In the genomic region with DNA sequence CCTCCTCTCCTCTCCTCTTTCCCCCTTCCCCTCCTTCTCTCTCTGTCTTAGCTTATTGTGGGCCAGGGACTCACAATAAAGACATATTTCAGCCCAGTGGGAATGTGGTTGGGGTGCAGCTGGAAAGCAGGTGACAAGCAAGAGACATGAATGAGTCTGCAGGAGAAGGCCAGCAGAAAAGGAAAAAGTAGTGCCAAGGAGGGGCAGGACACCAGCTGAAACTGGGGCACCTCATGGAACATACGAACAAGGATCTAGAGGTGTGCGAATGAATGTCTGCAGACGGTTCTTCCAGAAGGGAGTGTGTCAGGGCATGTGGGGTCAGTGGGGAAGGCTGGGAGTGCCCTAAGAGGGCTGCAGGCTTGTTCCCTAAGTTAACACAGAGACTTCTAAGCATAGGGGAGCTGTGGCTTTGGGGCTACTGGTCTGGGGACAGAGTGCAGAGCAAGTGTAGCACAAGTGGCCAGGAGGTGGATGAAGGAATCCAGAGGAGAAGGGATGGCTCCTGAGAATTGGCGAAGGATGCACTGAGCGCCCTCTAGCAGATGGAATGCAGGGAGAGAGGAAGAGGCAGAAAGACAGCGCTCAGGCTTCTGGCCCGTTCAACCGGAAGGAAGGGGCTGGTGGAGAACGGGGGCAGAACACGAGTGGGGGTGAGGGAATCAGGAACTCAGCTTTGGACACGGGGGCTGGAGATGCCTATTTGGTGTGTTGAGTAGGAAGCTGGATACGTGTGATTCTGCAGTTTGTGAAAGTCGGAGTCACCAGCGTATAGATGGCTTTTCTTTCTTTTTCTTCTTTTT, we compare ENCODE assay signal across 8 mouse cellular contexts. TPM values are rescaled to one million over a fixed set of nuclear protein-coding genes. Genes with fewer than 3 reads are reported as not detected.
DNase-seq lines count a peak whose midpoint lies in the region; ATAC-seq lines count a peak whose summit lies in the region.

No protein-coding gene starts in this region.

- peaks cover 66% of the 10 kb centered on the region for H3K4me1 ChIP-seq in megakaryocyte, embryonic 14.5 days

- intact Hi-C loops in left cerebral cortex, postnatal 25 days (cut with DNase I): no loop called here

- no peak for ATAC-seq in megakaryocyte, adult 5-6 weeks (ENCODE audit: poor library complexity, severe bottlenecking)

- peak overlapping the region; percentile 84 for H3K4me3 ChIP-seq in megakaryocyte, embryonic 14.5 days (replicated peaks)

- peak; percentile 47 for DNase-seq in adrenal gland, postnatal 10 days
- no peak for DNase-seq in adrenal gland, adult 2 months
- peak; percentile 64 to 86 for DNase-seq in frontal cortex, adult 2 months (ENCODE audit: extremely low spot score in 1 of 2, low spot score in 1 of 2)
- DNase-seq in left cerebral cortex, postnatal 25 days (ENCODE audit: low spot score in 2 of 2): peak; percentile 63 to 93
- peak; percentile 77 for DNase-seq in right cerebral cortex, postnatal 25 days
- no peak for DNase-seq in ovary, adult 18-20 months (ENCODE audit: low spot score)

- H3K9me3 ChIP-seq in megakaryocyte, embryonic 14.5 days: no peaks in the 10 kb centered on the region

- peaks cover 28% of the 10 kb centered on the region for H3K27me3 ChIP-seq in megakaryocyte, embryonic 14.5 days (replicated peaks)

- H3K36me3 ChIP-seq in megakaryocyte, embryonic 14.5 days (replicated peaks; ENCODE audit: low read length): no peaks in the 10 kb centered on the region

RNA-seq across cellular contexts. Expression of a gene that starts 8.8 kb away (rescaled TPM):
- total RNA-seq in adrenal gland, postnatal 10 days (2021): under 1 TPM in 1 of 2 experiments, not detected in 1; 0.96 TPM
- total RNA-seq in adrenal gland, adult 2 months (2021): 1 to 10 TPM in 1 of 2 experiments, not detected in 1; 1.7 TPM
- 0.36 TPM in 1 of 2 replicates, not detected in the other for polyA plus RNA-seq in adrenal gland, adult 2 months (2012; rRNA removed)
- not detected in 2 replicates for polyA plus RNA-seq in megakaryocyte, embryonic 14.5 days (2012; ENCODE audit: insufficient read depth, low replicate concordance)
- 2.4 TPM in 1 of 2 replicates, not detected in the other for total RNA-seq in megakaryocyte, adult 5-6 weeks (2015)
- 1.4 TPM in 1 of 2 replicates, not detected in the other for total RNA-seq in megakaryocyte, adult 5-6 weeks (2017)
- 2.2 and 3.1 TPM in 2 replicates for polyA plus RNA-seq in frontal cortex, adult 2 months (2012; rRNA removed)
- total RNA-seq in left cerebral cortex, postnatal 25 days (2021): 1 to 10 TPM; 8.6 to 9.3 TPM

RNA-seq across cellular contexts. Expression of a gene that starts 29.7 kb away (rescaled TPM):
- 10 to 100 TPM; 10.4 to 13.3 TPM for total RNA-seq in adrenal gland, postnatal 10 days (2021)
- total RNA-seq in adrenal gland, adult 2 months (2021): 10 to 100 TPM; 29.3 to 48.2 TPM
- polyA plus RNA-seq in adrenal gland, adult 2 months (2012; rRNA removed): 116 and 153 TPM in 2 replicates
- 0.44 TPM in 1 of 2 replicates, not detected in the other for polyA plus RNA-seq in megakaryocyte, embryonic 14.5 days (2012; ENCODE audit: insufficient read depth, low replicate concordance)
- total RNA-seq in megakaryocyte, adult 5-6 weeks (2015): 0.13 and 0.18 TPM in 2 replicates
- not detected in 2 replicates for total RNA-seq in megakaryocyte, adult 5-6 weeks (2017)
- polyA plus RNA-seq in frontal cortex, adult 2 months (2012; rRNA removed): 470 and 510 TPM in 2 replicates
- total RNA-seq in left cerebral cortex, postnatal 25 days (2021): 100 to 1,000 TPM; 749 to 762 TPM

RNA-seq across cellular contexts. Expression of a gene that starts 36.6 kb away (rescaled TPM):
- total RNA-seq in adrenal gland, postnatal 10 days (2021): 100 to 1,000 TPM; 270 to 345 TPM
- total RNA-seq in adrenal gland, adult 2 months (2021): 100 to 1,000 TPM; 186 to 208 TPM
- polyA plus RNA-seq in adrenal gland, adult 2 months (2012; rRNA removed): 538 and 543 TPM in 2 replicates
- 62.7 and 175 TPM in 2 replicates for polyA plus RNA-seq in megakaryocyte, embryonic 14.5 days (2012; ENCODE audit: insufficient read depth, low replicate concordance)
- total RNA-seq in megakaryocyte, adult 5-6 weeks (2015): 12.8 and 16.6 TPM in 2 replicates
- total RNA-seq in megakaryocyte, adult 5-6 weeks (2017): 22.1 and 24.8 TPM in 2 replicates
- polyA plus RNA-seq in frontal cortex, adult 2 months (2012; rRNA removed): 94.0 and 109 TPM in 2 replicates
- total RNA-seq in left cerebral cortex, postnatal 25 days (2021): 10 to 100 TPM; 82.4 to 94.4 TPM

RNA-seq across cellular contexts. Expression of a gene that starts 36.7 kb away (rescaled TPM):
- 100 to 1,000 TPM; 101 to 127 TPM for total RNA-seq in adrenal gland, postnatal 10 days (2021)
- 100 to 1,000 TPM in 1 of 2 experiments, 10 to 100 TPM in 1; 81.5 to 123 TPM for total RNA-seq in adrenal gland, adult 2 months (2021)
- polyA plus RNA-seq in adrenal gland, adult 2 months (2012; rRNA removed): 118 and 146 TPM in 2 replicates
- polyA plus RNA-seq in megakaryocyte, embryonic 14.5 days (2012; ENCODE audit: insufficient read depth, low replicate concordance): 404 and 666 TPM in 2 replicates
- total RNA-seq in megakaryocyte, adult 5-6 weeks (2015): 13.0 and 28.9 TPM in 2 replicates
- 13.5 and 19.5 TPM in 2 replicates for total RNA-seq in megakaryocyte, adult 5-6 weeks (2017)
- 40.5 and 44.8 TPM in 2 replicates for polyA plus RNA-seq in frontal cortex, adult 2 months (2012; rRNA removed)
- total RNA-seq in left cerebral cortex, postnatal 25 days (2021): 10 to 100 TPM; 67.9 to 74.1 TPM

RNA-seq across cellular contexts. Expression of a gene that starts 55.8 kb away (rescaled TPM):
- 10 to 100 TPM; 56.7 to 64.3 TPM for total RNA-seq in adrenal gland, postnatal 10 days (2021)
- total RNA-seq in adrenal gland, adult 2 months (2021): 10 to 100 TPM; 54.5 to 68.0 TPM
- polyA plus RNA-seq in adrenal gland, adult 2 months (2012; rRNA removed): 52.0 and 66.6 TPM in 2 replicates
- 15.3 and 21.3 TPM in 2 replicates for polyA plus RNA-seq in megakaryocyte, embryonic 14.5 days (2012; ENCODE audit: insufficient read depth, low replicate concordance)
- total RNA-seq in megakaryocyte, adult 5-6 weeks (2015): 44.1 and 46.4 TPM in 2 replicates
- total RNA-seq in megakaryocyte, adult 5-6 weeks (2017): 40.3 and 43.5 TPM in 2 replicates
- polyA plus RNA-seq in frontal cortex, adult 2 months (2012; rRNA removed): 99.6 and 111 TPM in 2 replicates
- 10 to 100 TPM; 67.4 to 76.6 TPM for total RNA-seq in left cerebral cortex, postnatal 25 days (2021)

Comparison
In these comparisons a context has a peak if more than half of its experiments do, and no peak if none do; other contexts are left out.
1. DNase-seq: peak in adrenal gland, postnatal 10 days (single experiment), frontal cortex, adult 2 months (2 of 2), left cerebral cortex, postnatal 25 days (2 of 2) and right cerebral cortex, postnatal 25 days (single experiment); none in adrenal gland, adult 2 months (single experiment) and ovary, adult 18-20 months (single experiment).
2. RNA of a gene that starts 29.7 kb away (total RNA-seq): 749 to 762 TPM in left cerebral cortex, postnatal 25 days; 29.3 to 48.2 TPM in adrenal gland, adult 2 months, 10.4 to 13.3 TPM in adrenal gland, postnatal 10 days and 0.13 to 0.18 TPM in megakaryocyte, adult 5-6 weeks; every median in the first group is over 10 times any median in the second.